Mouse (Mus musculus): ENCODE data around the gene Gm45717. TPM values are rescaled to one million over a fixed set of nuclear protein-coding genes. Genes with fewer than 3 reads are reported as not detected.
"Not testable (repeated sequence)": the region's sequence is repeated elsewhere in the genome, so short reads cannot be mapped to it uniquely, and the experiment has no call there.

Gm45717 gene
- total RNA-seq (2021) (not detected), polyA plus RNA-seq (2012; rRNA removed) (not detected in 2 replicates)
- long read RNA-seq, partial matches to known transcripts: 7 of 10 reads
- long read RNA-seq, other reads (novel, unspliced or antisense): 3 of 10 reads

- DNase-seq: peak; percentile 89
Observed at GRCm38 (mm10) chr7:140955758-140956555, at the start of gene Gm45717, which contains the start of gene Ifitm2. Gene Gm45717, minus strand, starts transcription at chr7:140955937. Gene Ifitm2, minus strand, starts transcription at chr7:140955987.

GRCm38 (mm10) chr7:141003248-141004010 lies 47.7 kb upstream of the Gm45717 start:
- DNase-seq: no peak

GRCm38 (mm10) chr7:141000881-141001708 lies 45.4 kb upstream of the Gm45717 start:
- no peak for DNase-seq

- DNase-seq: no peak
Observed at GRCm38 (mm10) chr7:140998853-140999700, 43.3 kb upstream of the Gm45717 start.

- no peak for DNase-seq
Observed at GRCm38 (mm10) chr7:140997817-140998216, 42.1 kb upstream of the Gm45717 start.

GRCm38 (mm10) chr7:140991117-140991689 lies 35.5 kb upstream of the Gm45717 start:
- no peak for DNase-seq

GRCm38 (mm10) chr7:140990622-140991021 lies 34.9 kb upstream of the Gm45717 start:
- no peak for DNase-seq

GRCm38 (mm10) chr7:140990185-140990584 lies 34.4 kb upstream of the Gm45717 start:
- DNase-seq: no peak

- no peak for DNase-seq
Observed at GRCm38 (mm10) chr7:140989022-140989421, 33.3 kb upstream of the Gm45717 start.

- no peak for DNase-seq
Observed at GRCm38 (mm10) chr7:140987182-140988138, 31.7 kb upstream of the Gm45717 start.

- DNase-seq: no peak
Observed at GRCm38 (mm10) chr7:140982971-140983370, 27.2 kb upstream of the Gm45717 start.

- no peak for DNase-seq
Observed at GRCm38 (mm10) chr7:140981704-140982103, 26.0 kb upstream of the Gm45717 start.

GRCm38 (mm10) chr7:140976720-140977119 lies 21.0 kb upstream of the Gm45717 start:
- not testable (repeated sequence) for DNase-seq

GRCm38 (mm10) chr7:140975465-140975864 lies 19.7 kb upstream of the Gm45717 start:
- DNase-seq: no peak

GRCm38 (mm10) chr7:140974940-140975339 lies 19.2 kb upstream of the Gm45717 start:
- DNase-seq: no peak

- peak; percentile 42 for DNase-seq
Observed at GRCm38 (mm10) chr7:140973396-140974165, 17.8 kb upstream of the Gm45717 start.

- DNase-seq: no peak
Observed at GRCm38 (mm10) chr7:140971479-140972171, 15.9 kb upstream of the Gm45717 start.

- DNase-seq: no peak
Observed at GRCm38 (mm10) chr7:140970931-140971330, 15.2 kb upstream of the Gm45717 start.

All from adrenal gland, adult 2 months (tissue).